Mouse (Mus musculus) forebrain, embryonic 11.5 days (tissue): ENCODE data around the gene Spata13. TPM values are rescaled to one million over a fixed set of nuclear protein-coding genes. Genes with fewer than 3 reads are reported as not detected.

Experiments used
- ATAC-seq: fragments of 200-750 bp; cut with Nextera tagmentation; replicated peaks from 2 replicates; pipeline ENCODE4 v1.8.0; 2017; ENCODE audit warnings: moderate TSS enrichment; ENCODE audit not compliant: low FRiP score
- DNase-seq: peaks from one replicate; pipeline ENCODE4 v3.0.0-alpha.2; 2017; ENCODE audit warnings: low spot score
- H3K27ac ChIP-seq: fragments of 300-500 bp; sonication (generic); 2 replicates; pipeline ENCODE4 v1.5.1; 2014; ENCODE audit warnings: low read depth, low read length
- H3K27me3 ChIP-seq: fragments of 300-500 bp; sonication (generic); 2 replicates; pipeline ENCODE4 v1.6.1; 2014; ENCODE audit warnings: mild to moderate bottlenecking, low read length, mixed read lengths; ENCODE audit not compliant: control insufficient read depth, insufficient read depth
- H3K36me3 ChIP-seq: fragments of 300-500 bp; sonication (generic); 2 replicates; pipeline ENCODE4 v1.6.1; 2014; ENCODE audit warnings: mild to moderate bottlenecking, low read length, moderate library complexity, mixed read lengths; ENCODE audit not compliant: control insufficient read depth, insufficient read depth
- H3K4me1 ChIP-seq: fragments of 300-500 bp; sonication (generic); replicated peaks from 2 replicates; pipeline ENCODE4 v1.6.1; 2014; ENCODE audit warnings: low read length, mixed read lengths; ENCODE audit not compliant: control insufficient read depth, insufficient read depth
- H3K4me2 ChIP-seq: fragments of 300-500 bp; sonication (generic); 2 replicates; pipeline ENCODE4 v1.6.1; 2014; ENCODE audit warnings: low read depth, mild to moderate bottlenecking, low read length, moderate library complexity, mixed read lengths; ENCODE audit not compliant: severe bottlenecking
- H3K4me3 ChIP-seq: fragments of 300-500 bp; sonication (generic); 2 replicates; pipeline ENCODE4 v1.5.1; 2014; ENCODE audit warnings: low read depth, low read length
- H3K9ac ChIP-seq: fragments of 300-500 bp; sonication (generic); 2 replicates; pipeline ENCODE4 v1.6.1; 2014; ENCODE audit warnings: low read length
- H3K9me3 ChIP-seq: fragments of 300-500 bp; sonication (generic); 2 replicates; pipeline ENCODE4 v1.6.1; 2016; ENCODE audit warnings: low read length, mixed read lengths; ENCODE audit not compliant: control insufficient read depth
- WGBS: fragments of 180-500 bp; shearing (Covaris S2); extraction: QIAGEN DNeasy Blood & Tissue Kit; methylation state at CpG from one replicate; pipeline ENCODE4 v1.1.7; 2014; 5-methylcytosine and 5-hydroxymethylcytosine counted together
- polyA plus RNA-seq: library from polyadenylated mRNA; unstranded; fragments of >200 nt; fragmentation: Nextera tagmentation; extraction: Ambion mirVana; gene quantifications from 2 replicates; pipeline ENCODE4 v1.2.1, GENCODE M21; 2014

The Spata13 gene
- polyA plus RNA-seq, 1 experiment from 2014 or later: 137 TPM

DNA sequence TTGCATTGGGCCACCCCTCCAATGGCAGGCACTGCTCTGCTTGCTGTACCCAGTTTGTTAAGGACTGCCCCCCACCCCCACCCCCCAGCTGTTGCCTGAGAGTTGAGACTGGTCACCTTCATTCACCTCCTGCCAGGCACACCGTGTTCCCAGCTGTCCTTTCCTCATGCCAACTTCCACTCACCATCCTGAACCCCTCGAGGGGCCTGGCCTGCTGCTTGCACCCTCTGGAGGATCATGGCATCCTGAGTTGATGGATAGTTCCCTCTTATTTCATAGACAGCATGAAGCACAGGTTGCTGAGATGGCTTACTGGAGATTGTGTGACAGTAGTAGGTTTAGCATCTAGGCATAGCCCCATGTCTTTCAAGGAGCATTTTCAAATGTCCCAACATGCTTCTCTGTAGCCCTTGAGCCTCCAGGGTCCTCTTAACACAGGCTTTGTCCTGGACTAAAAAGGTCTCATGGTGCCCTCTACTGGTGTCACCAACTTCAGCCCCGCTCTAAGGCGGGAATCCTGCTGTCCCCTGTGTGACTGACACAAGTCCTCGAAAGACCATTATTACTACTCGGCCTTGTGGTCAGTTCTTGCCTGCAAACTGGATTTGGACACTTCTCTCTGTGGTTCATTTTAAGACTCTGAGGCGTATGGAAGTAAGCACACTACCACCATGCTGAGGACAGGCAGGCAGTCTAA lies 54.9 kb downstream of the Spata13 start:
- no peaks in the 10 kb centered on the region for H3K27me3 ChIP-seq
- no peak overlapping the region for H3K27ac ChIP-seq
- WGBS: 42% methylated on average over 7 of the region's 7 CpGs
- H3K9me3 ChIP-seq: no peaks in the 10 kb centered on the region
- H3K4me2 ChIP-seq: no peak overlapping the region
- H3K4me3 ChIP-seq: no peak overlapping the region
- ATAC-seq: peak; percentile 49; the same call in 1 of the 2 replicates
- DNase-seq: peak; percentile 77
- H3K4me1 ChIP-seq: peaks cover 38% of the 10 kb centered on the region; the same call in 1 of the 2 replicates
- H3K9ac ChIP-seq: no peak overlapping the region
- no peaks in the 10 kb centered on the region; the same call in 1 of the 2 replicates for H3K36me3 ChIP-seq

DNA sequence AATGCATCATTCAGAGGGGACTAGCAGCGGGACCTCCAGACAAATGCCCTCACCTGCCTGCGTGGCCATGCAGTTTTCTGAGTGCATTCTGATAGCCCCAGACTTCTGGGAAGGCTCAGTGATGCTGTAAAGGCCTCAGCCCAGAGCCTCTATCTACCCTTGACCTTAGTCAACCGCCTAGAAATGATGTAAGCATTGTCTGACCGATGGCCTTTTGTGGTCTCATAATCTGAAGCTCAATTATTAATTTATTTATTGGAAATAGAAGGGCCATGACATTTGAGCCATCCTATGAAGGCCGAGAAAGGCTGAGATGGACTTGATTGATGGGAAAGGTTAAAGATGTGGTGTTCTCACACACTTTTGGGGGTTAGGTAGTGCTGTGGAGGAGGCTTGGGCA lies 56.0 kb downstream of the Spata13 start:
- Histone ChIP-seq H3K4me3 (no peak overlapping the region), H3K9ac (no peak overlapping the region), H3K36me3 (no peaks in the 10 kb centered on the region; the same call in 1 of the 2 replicates), H3K27me3 (no peaks in the 10 kb centered on the region), H3K9me3 (no peaks in the 10 kb centered on the region), H3K27ac (peak overlapping the region; percentile 54; the same call in 1 of the 2 replicates), H3K4me1 (peaks cover 36% of the 10 kb centered on the region; the same call in 1 of the 2 replicates), H3K4me2 (no peak overlapping the region)
- ATAC-seq (no peak), DNase-seq (no peak)
- WGBS: 77% methylated on average over 5 of the region's 5 CpGs

DNA sequence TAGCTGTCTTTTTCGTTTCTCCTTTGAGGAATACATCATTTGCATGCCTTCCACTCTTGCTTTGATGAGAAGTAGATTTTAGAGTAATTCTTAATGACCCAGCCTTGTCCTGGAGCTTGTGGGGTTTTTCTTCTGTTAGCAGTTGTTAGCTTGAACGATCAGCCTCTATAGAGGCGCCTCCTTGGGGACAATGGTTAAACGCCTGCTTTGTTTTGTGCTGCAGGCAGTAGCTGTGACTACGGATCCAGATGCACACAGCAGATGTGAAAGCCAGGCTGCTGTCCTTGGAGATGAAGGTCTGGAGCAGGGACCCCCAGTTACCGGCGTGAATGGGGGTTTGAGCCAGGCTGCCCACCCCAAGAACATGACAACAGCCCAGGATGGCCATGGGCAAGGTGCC lies 56.8 kb downstream of the Spata13 start:
- Histone ChIP-seq H3K9ac (peak overlapping the region; percentile 3; the same call in 1 of the 2 replicates), H3K9me3 (no peaks in the 10 kb centered on the region), H3K4me3 (no peak overlapping the region), H3K4me1 (peaks cover 36% of the 10 kb centered on the region; the same call in 1 of the 2 replicates), H3K36me3 (no peaks in the 10 kb centered on the region; the same call in 1 of the 2 replicates), H3K4me2 (no peak overlapping the region), H3K27ac (peak overlapping the region; percentile 54; the same call in 1 of the 2 replicates), H3K27me3 (no peaks in the 10 kb centered on the region)
- ATAC-seq (no peak), DNase-seq (no peak)
- 33% methylated on average over 7 of the region's 7 CpGs for WGBS

DNA sequence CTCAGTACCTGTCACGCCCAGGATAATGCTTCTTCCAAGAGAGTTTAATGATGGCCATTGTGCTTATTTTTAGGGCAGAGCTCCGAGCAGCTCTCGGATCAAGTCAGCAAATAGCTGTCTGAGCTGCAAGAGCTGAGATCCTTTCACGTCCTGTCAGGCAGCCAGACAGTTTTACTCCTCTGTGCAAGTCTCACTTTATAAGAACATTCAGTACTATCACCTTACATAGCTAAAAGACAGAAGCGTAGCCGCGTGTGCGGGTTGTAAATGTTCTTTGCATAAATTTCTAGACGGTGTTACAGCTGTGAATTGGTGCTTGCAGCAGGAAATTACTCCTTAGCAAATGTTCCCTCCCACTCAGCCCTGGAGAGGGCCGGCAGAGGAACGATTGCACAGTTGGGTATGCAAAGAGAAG lies 59.3 kb downstream of the Spata13 start:
- Histone ChIP-seq H3K36me3 (peaks cover 3% of the 10 kb centered on the region), H3K4me2 (no peak overlapping the region), H3K4me3 (no peak overlapping the region), H3K9ac (no peak overlapping the region; the same call in 1 of the 2 replicates), H3K9me3 (no peaks in the 10 kb centered on the region), H3K27me3 (no peaks in the 10 kb centered on the region), H3K27ac (peak overlapping the region; percentile 46; the same call in 1 of the 2 replicates), H3K4me1 (peaks cover 31% of the 10 kb centered on the region; the same call in 1 of the 2 replicates)
- DNase-seq (no peak), ATAC-seq (no peak)
- 73% methylated on average over 11 of the region's 11 CpGs for WGBS

DNA sequence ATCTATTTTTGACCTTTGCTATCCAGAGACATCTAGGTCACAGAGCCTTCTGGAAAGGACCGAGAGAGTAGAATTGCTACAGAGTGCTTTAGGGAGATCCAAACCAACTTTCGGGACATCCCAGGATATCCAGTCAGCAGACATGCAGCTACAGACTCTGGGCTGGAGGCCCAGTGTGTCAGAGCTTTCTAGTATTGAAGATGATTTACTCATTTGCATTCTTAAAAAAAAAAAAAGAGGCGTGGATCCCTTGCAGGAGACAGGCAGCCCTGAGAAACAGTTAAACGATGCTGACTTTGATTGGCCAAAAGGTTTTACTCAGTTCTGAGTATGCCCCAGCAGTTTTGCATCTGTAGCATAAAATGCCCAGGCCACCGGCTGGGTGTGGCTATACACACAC lies 59.9 kb downstream of the Spata13 start:
- H3K4me1 ChIP-seq: peaks cover 26% of the 10 kb centered on the region; the same call in 1 of the 2 replicates
- 86% methylated on average over 5 of the region's 5 CpGs for WGBS

DNA sequence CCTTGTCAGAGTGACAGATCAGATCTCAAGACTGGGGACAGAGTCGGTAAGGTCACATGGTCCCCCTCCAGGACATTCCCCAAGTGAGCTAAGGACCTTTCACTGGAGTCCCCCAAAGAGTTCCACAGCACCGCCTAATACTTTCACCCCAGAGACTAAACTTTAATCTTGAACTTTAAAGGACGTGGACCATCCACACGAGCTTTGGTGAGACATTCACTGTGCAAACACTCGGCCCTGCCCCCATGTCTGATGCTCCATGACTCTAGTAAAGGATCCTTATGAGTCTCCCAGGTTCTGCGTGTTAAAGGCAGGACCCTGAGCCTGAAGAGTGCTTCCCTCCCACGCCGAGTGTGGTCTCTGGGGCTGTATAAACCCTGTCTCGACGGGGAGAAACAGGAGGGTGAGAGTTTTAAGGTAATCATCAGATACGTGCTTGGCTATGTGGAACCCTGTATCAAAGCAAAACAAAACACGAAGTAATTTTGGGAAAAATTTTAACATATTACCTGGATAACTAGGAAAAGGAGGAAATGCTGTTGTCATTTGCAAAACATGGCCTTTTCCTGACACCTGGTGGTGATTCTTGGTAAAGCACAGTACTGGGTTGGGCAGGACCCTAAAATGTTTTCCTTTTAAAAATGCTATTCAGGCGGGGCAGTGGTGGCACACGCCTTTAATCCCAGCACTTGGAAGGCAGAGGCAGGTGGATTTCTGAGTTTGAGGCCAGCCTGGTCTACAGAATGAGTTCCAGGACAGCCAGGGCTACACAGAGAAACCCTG lies 60.6 kb downstream of the Spata13 start:
- H3K36me3 ChIP-seq: peaks cover 3% of the 10 kb centered on the region
- DNase-seq (peak; percentile 65), ATAC-seq (no peak)
- H3K4me2 ChIP-seq: no peak overlapping the region
- peaks cover 19% of the 10 kb centered on the region; the same call in 1 of the 2 replicates for H3K4me1 ChIP-seq
- no peak overlapping the region for H3K9ac ChIP-seq
- H3K4me3 ChIP-seq: no peak overlapping the region
- H3K27me3 ChIP-seq: no peaks in the 10 kb centered on the region
- 0 out of 2 replicates have a peak overlapping the region, but pooled peaks have one; percentile 6 for H3K27ac ChIP-seq
- H3K9me3 ChIP-seq: no peaks in the 10 kb centered on the region
- 78% methylated on average over 14 of the region's 14 CpGs for WGBS

More for the DNA sequence above, 59.9 kb downstream of the Spata13 start:
- H3K27ac ChIP-seq: peak overlapping the region; percentile 31; the same call in 1 of the 2 replicates
- no peak overlapping the region for H3K9ac ChIP-seq
- peaks cover 3% of the 10 kb centered on the region for H3K36me3 ChIP-seq
- DNase-seq (no peak), ATAC-seq (no peak)
- no peak overlapping the region for H3K4me3 ChIP-seq
- H3K4me2 ChIP-seq: no peak overlapping the region
- H3K9me3 ChIP-seq: no peaks in the 10 kb centered on the region
- H3K27me3 ChIP-seq: no peaks in the 10 kb centered on the region

DNA sequence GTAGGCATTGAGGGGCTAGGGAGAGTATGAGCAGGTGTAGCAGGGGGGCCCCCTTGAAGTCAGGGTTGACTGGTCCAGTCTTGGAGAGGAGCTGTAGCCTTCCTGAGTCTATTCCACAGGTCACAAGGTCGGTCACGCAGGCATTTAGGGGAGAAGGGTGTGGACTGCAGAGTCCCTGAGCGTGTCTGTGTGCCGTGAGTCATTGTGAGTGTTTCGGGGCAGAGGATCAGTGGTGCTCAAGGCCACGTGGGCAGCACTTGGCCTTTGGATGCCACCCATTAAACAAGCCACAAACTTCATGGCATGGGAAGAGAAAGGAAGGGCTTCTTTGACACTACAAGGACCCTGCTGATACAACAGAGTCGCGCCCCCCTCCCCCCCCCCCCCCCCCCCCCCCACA lies 63.5 kb downstream of the Spata13 start:
- H3K27me3 ChIP-seq: no peaks in the 10 kb centered on the region
- ATAC-seq (no peak), DNase-seq (no peak)
- peaks cover 9% of the 10 kb centered on the region; the same call in 1 of the 2 replicates for H3K4me1 ChIP-seq
- H3K9ac ChIP-seq: no peak overlapping the region
- peaks cover 3% of the 10 kb centered on the region for H3K36me3 ChIP-seq
- H3K4me3 ChIP-seq: no peak overlapping the region
- 81% methylated on average over 8 of the region's 8 CpGs for WGBS
- H3K27ac ChIP-seq: no peak overlapping the region
- H3K4me2 ChIP-seq: no peak overlapping the region
- H3K9me3 ChIP-seq: no peaks in the 10 kb centered on the region

DNA sequence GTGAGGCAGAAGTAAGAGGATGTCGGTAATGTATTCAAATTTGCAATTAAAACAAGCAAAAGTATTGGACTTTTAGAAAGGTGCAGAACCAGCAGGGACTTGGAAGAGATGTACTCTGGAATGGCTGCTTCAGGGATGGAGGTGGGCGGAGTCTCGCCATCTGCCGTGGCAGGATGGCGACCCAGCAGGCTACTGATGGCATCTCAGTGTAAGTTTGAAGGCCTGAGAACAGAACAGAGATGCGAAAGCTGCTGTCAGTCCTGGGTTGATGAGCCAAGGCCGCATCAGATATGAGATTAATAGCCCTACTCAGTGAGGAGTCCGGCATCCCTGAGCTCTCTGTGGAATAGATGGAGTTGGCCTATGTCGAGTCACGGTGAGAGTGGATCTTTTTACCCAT lies 65.2 kb downstream of the Spata13 start:
- Histone ChIP-seq H3K27me3 (no peaks in the 10 kb centered on the region), H3K36me3 (peaks cover 3% of the 10 kb centered on the region), H3K4me2 (no peak overlapping the region), H3K27ac (no peak overlapping the region), H3K4me1 (peaks cover 3% of the 10 kb centered on the region; the same call in 1 of the 2 replicates), H3K4me3 (no peak overlapping the region), H3K9me3 (no peaks in the 10 kb centered on the region), H3K9ac (no peak overlapping the region)
- 84% methylated on average over 10 of the region's 10 CpGs for WGBS
- DNase-seq: no peak
- ATAC-seq: no peak
